Mouse (Mus musculus) left cerebral cortex, adult 2 months (tissue): Measurements from ENCODE around the gene Aldh1a3. TPM values are rescaled to one million over a fixed set of nuclear protein-coding genes. Genes with fewer than 3 reads are reported as not detected.

ENCODE experiments used
- DNase-seq, 2 experiments: peaks; one replicate each; pipeline ENCODE4 v3.0.0; 2021 to 2022; ENCODE audit warnings: low spot score in 2 of 2, mixed read lengths in 1 of 2; ENCODE audit errors: extremely low spot score in 1 of 2
- H3K27ac ChIP-seq: fragments of 200-600 bp; 2 replicates; pipeline ENCODE4 v1.8.1; 2022
- H3K4me3 ChIP-seq: fragments of 200-600 bp; 2 replicates; pipeline ENCODE4 v1.8.1; 2022
- CTCF ChIP-seq: fragments of 200-600 bp; IDR thresholded peaks from 2 replicates; pipeline ENCODE4 v1.8.1; 2022; ENCODE audit warnings: antibody characterized with exemption, mild to moderate bottlenecking, moderate library complexity
- intact Hi-C: fragments of 180-260 bp; cut with DNase I; formaldehyde crosslinking; loops from one replicate; pipeline ENCODE4 v1.15.1; 2025
- total RNA-seq, 2 experiments: library from RNA; stranded (reverse); gene quantifications; 2 replicates each; pipeline ENCODE4 v1.2.3; 2021

Gene Aldh1a3
- total RNA-seq, 2 experiments from 2014 or later: 1.5 to 1.7 TPM

GRCm38 (mm10) chr7:66385826-66386225 lies 41.5 kb downstream of the Aldh1a3 start:
- intact Hi-C loops: no loop called here
- no peak for TF ChIP-seq CTCF
- H3K4me3 ChIP-seq: no peak overlapping the region
- no peak for DNase-seq
- H3K27ac ChIP-seq: no peak overlapping the region

GRCm38 (mm10) chr7:66384891-66385290 lies 42.4 kb downstream of the Aldh1a3 start:
- DNase-seq: no peak
- Histone ChIP-seq H3K4me3 (no peak overlapping the region), H3K27ac (no peak overlapping the region)
- no peak for TF ChIP-seq CTCF
- intact Hi-C loops: no loop called here

DNA sequence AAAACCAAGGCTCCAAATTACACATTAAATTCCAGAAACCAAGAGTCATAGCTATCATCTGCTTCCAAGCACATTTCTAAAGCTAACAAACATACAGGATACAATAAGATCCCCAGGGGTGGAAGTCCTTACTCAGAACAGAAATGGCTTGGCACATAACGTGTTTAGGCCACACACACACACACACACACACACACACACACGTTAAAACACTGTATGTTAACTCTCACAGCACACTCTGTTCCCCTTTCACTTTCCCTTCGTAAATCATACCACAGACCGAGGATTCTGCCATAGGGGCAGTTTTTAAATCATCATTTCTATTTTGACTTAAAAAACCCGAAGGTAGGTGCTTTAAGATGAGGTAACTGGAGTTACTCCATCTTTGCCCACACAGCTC lies 43.1 kb downstream of the Aldh1a3 start:
- no peak for DNase-seq
- Histone ChIP-seq H3K4me3 (no peak overlapping the region), H3K27ac (no peak overlapping the region)
- intact Hi-C loops: no loop called here
- no peak for TF ChIP-seq CTCF

GRCm38 (mm10) chr7:66376560-66376959 lies 50.8 kb downstream of the Aldh1a3 start:
- intact Hi-C loops: no loop called here
- Histone ChIP-seq H3K27ac (no peak overlapping the region), H3K4me3 (no peak overlapping the region)
- no peak for DNase-seq
- TF ChIP-seq CTCF: no peak

DNA sequence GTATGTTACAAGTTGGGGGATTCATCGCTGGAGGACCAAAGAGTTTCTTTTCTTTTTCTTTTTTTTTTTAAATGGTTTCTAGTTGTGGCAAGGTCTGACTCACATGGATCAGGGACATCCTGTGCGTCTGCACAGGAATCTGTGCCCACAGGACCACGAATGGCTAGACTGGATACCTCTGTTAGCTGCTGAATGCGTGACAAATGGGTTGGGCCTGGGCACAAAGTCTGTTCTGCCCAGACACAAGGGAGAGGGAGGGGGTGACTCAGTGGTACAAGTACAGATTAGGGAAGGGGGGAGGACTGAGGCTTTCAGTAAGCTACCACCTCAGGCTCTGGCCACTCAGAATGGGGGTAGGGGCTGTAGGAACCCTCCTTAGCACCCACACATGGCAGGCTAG lies 51.6 kb downstream of the Aldh1a3 start:
- intact Hi-C loops: no loop called here
- no peak overlapping the region for H3K27ac ChIP-seq
- no peak overlapping the region for H3K4me3 ChIP-seq
- DNase-seq: no peak
- TF ChIP-seq CTCF: no peak

DNA sequence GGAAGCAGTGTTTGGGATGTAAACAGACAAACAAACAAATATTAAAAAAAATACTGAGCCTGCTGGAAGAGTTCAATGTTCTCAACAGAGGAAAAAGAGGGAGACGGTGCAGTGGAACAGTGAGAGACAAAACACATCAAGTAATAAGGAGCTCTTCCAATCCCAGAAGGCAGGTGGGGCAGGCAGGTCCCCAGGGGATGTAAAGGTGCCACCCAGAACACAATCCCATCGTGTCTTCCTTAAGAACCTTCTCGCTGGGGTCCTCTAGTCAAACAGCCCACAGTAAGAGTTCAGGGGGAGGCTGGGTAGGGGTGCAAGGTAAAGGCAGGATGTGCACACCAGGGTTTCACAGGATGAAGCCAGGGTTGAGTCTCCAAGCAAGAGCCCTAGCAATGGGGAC lies 53.9 kb downstream of the Aldh1a3 start:
- Histone ChIP-seq H3K4me3 (no peak overlapping the region), H3K27ac (no peak overlapping the region)
- intact Hi-C loops: no loop called here
- no peak for DNase-seq
- no peak for TF ChIP-seq CTCF

GRCm38 (mm10) chr7:66370970-66371369 lies 56.3 kb downstream of the Aldh1a3 start:
- Histone ChIP-seq H3K4me3 (no peak overlapping the region), H3K27ac (no peak overlapping the region)
- no peak for DNase-seq
- intact Hi-C loops: no loop called here
- TF ChIP-seq CTCF: no peak

DNA sequence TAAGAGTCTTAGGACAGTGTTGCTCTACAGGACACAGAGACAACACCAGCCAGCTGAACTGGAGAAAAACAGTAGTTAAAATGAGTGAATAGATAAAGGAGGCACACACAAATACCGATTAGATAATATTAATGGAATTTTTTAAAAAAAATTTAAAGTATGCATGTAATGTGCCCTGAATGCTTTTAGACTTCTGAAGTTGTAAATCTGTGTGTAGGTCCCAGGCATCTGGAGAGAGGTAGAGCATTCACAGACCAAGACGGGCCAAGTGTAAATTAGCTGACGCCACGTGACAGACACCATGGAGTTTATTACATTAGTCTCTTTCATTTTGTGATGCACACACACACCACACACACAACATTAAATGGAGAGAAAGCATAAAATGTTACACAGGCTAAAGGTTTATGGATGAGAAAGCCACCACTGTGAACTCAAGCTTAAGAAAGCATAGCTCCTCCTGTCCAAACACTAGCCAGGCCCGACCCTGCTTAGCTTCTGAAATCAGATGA lies 57.3 kb downstream of the Aldh1a3 start:
- no peak for DNase-seq
- Histone ChIP-seq H3K27ac (no peak overlapping the region), H3K4me3 (no peak overlapping the region)
- intact Hi-C loops: no loop called here
- no peak for TF ChIP-seq CTCF

DNA sequence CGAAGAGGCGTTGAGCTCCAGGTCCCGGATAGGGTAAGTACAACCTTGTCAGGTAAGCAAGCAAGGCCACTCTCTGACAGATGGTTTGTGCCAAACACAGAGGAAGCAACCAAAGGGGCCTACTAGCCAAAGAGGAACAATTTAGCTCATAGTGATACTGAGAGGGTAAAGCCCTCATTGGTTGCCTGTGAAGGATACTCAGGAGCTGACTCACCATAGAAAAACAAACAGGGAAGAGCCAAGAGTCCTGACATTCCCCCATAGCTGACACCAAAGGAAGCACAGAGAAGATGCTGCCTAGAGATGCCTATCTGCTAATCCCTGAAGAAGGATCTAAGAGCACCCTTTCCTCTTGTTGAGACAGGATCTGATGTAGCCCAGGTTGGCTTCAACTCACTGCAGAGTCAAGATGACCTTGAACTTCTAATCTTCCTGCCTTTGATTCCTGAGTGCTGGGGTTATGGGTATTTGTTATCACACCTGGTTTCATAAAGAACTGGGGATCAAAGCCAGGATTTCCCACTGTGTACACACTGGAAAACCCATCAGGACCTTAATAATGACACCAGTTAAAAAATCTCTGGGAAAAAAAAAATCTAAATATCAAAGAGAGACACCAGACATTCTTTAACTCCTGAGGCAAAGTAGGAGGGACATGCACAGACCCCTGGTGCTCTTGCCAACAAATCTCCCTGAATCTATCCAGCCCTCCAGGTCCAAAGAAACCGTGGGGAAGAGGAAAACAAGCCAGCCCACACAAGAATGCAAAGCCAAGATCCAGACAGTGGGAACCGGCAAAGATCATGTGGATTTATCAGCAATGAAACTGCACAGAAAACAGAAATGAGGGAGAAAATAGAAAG lies 58.0 kb downstream of the Aldh1a3 start:
- no peak for TF ChIP-seq CTCF
- intact Hi-C loops: no loop called here
- Histone ChIP-seq H3K4me3 (no peak overlapping the region), H3K27ac (no peak overlapping the region)
- no peak for DNase-seq

- Histone ChIP-seq H3K4me3 (no peak within 1 kb of the TSS), H3K27ac (no peak within 1 kb of the TSS)
- TF ChIP-seq CTCF: no peak
- intact Hi-C loops: no loop called here
- no peak for DNase-seq
These were observed 61.4 kb downstream of the Aldh1a3 start, which contains the start of gene Gm10974 for GRCm38 (mm10) chr7:66365904-66366303. Gene Gm10974 (plus strand): TSS chr7:66365905.

DNA sequence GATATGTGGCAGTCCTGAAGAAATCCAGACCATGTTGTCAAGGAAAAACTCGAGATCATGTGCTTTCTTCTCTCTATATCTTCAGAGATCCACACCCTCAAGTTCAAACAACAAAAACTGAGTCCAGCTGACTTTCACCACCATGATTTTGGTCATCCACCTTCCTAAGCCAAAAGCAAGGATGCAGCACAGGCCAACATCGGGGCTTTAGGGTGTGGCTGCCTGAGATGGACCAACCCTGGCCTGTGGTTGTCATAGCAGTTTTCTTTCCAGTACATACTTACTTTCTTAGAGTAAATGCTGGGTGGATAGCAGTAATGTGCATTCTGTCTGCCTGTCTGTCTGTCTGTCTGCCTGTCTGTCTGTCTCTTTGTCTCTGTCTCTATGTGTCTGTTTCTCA lies 61.9 kb downstream of the Aldh1a3 start:
- intact Hi-C loops: no loop called here
- Histone ChIP-seq H3K4me3 (no peak overlapping the region), H3K27ac (no peak overlapping the region)
- no peak for TF ChIP-seq CTCF
- DNase-seq: no peak

GRCm38 (mm10) chr7:66364491-66364890 lies 62.8 kb downstream of the Aldh1a3 start:
- DNase-seq: no peak

GRCm38 (mm10) chr7:66359044-66359443 lies 68.3 kb downstream of the Aldh1a3 start:
- H3K27ac ChIP-seq: no peak overlapping the region
- H3K4me3 ChIP-seq: no peak overlapping the region
- no peak for DNase-seq
- intact Hi-C loops: no loop called here
- no peak for TF ChIP-seq CTCF

More at GRCm38 (mm10) chr7:66364491-66364890, 62.8 kb downstream of the Aldh1a3 start:
- intact Hi-C loops: no loop called here
- no peak overlapping the region for H3K27ac ChIP-seq
- TF ChIP-seq CTCF: no peak
- H3K4me3 ChIP-seq: no peak overlapping the region
